Mouse (Mus musculus) liver, embryonic 14.5 days (tissue): ENCODE data around the gene Maml2. TPM values are rescaled to one million over a fixed set of nuclear protein-coding genes. Genes with fewer than 3 reads are reported as not detected.
A peak's percentile ranks its signal among the peaks of the same experiment; 100 is the strongest.

Experiments used
- ATAC-seq: fragments of 200-750 bp; cut with Nextera tagmentation; 2 replicates; pipeline ENCODE4 v1.8.0; 2017; ENCODE audit warnings: moderate number of reproducible peaks, mild to moderate bottlenecking, moderate library complexity; ENCODE audit not compliant: insufficient read depth
- DNase-seq, 3 experiments: peaks; one replicate each; pipeline ENCODE4 v3.0.0-alpha.2; 2012 to 2013; ENCODE audit warnings: low read depth in 3 of 3, low spot score in 3 of 3
- H3K27ac ChIP-seq: fragments of 300-500 bp; sonication (generic); 2 replicates; pipeline ENCODE4 v1.5.1; 2014; ENCODE audit warnings: moderate library complexity, mild to moderate bottlenecking, control low read depth, inconsistent platforms
- H3K27me3 ChIP-seq: fragments of 300-500 bp; sonication (generic); 2 replicates; pipeline ENCODE4 v1.6.1; 2014; ENCODE audit warnings: mild to moderate bottlenecking, low read length, moderate library complexity; ENCODE audit not compliant: control insufficient read depth, insufficient read depth
- H3K36me3 ChIP-seq: fragments of 300-500 bp; sonication (generic); replicated peaks from 2 replicates; pipeline ENCODE4 v1.6.1; 2014; ENCODE audit warnings: low read depth; ENCODE audit not compliant: control insufficient read depth, insufficient read depth
- H3K4me1 ChIP-seq, 2 experiments: fragments of 200-500 bp in 1 of 2; fragments of 300-500 bp in 1 of 2; sonication (generic) in 1 of 2; replicated peaks; 2 replicates each; pipeline ENCODE4 v1.6.1; 2012 to 2014; ENCODE audit warnings: antibody characterized with exemption in 1 of 2, inconsistent platforms in 1 of 2, low read length in 1 of 2; ENCODE audit not compliant: control insufficient read depth in 2 of 2, insufficient read depth in 2 of 2
- H3K4me2 ChIP-seq: fragments of 300-500 bp; sonication (generic); 2 replicates; pipeline ENCODE4 v1.6.1; 2014; ENCODE audit warnings: low read depth, mild to moderate bottlenecking, control low read depth, moderate library complexity
- H3K4me3 ChIP-seq, 2 experiments: fragments of 200-500 bp in 1 of 2; fragments of 300-500 bp in 1 of 2; sonication (generic) in 1 of 2; 2 replicates each; pipeline ENCODE4 v1.5.1; 2012 to 2014; ENCODE audit warnings: low read depth in 2 of 2, low read length in 2 of 2, mild to moderate bottlenecking in 2 of 2, control low read depth in 1 of 2, inconsistent platforms in 1 of 2, moderate library complexity in 1 of 2; ENCODE audit not compliant: insufficient read depth in 1 of 2
- H3K9ac ChIP-seq: fragments of 300-500 bp; sonication (generic); replicated peaks from 2 replicates; pipeline ENCODE4 v1.6.1; 2014; ENCODE audit warnings: mild to moderate bottlenecking, control low read depth, moderate library complexity
- H3K9me3 ChIP-seq: fragments of 300-500 bp; sonication (generic); 2 replicates; pipeline ENCODE4 v1.6.1; 2016; ENCODE audit warnings: low read length, mixed read lengths; ENCODE audit not compliant: control insufficient read depth
- CTCF ChIP-seq: IDR thresholded peaks from 2 replicates; pipeline ENCODE4 v1.5.1; 2016; ENCODE audit warnings: antibody characterized with exemption, low read depth, control low read depth
- EP300 ChIP-seq: IDR thresholded peaks from 2 replicates; pipeline ENCODE4 v1.6.1; 2016; ENCODE audit warnings: antibody characterized with exemption, low read depth
- WGBS: fragments of 180-500 bp; shearing (Covaris S2); extraction: QIAGEN DNeasy Blood & Tissue Kit; methylation state at CpG from one replicate; pipeline ENCODE4 v1.1.7; 2014; ENCODE audit not compliant: insufficient replicate concordance; 5-methylcytosine and 5-hydroxymethylcytosine counted together
- polyA plus RNA-seq, 2 experiments: library from polyadenylated mRNA; depleted of rRNA in 1 of 2; stranded (reverse) in 1 of 2; unstranded in 1 of 2; fragments of >200 nt; fragmentation: Nextera tagmentation in 1 of 2; extraction: Ambion mirVana in 1 of 2; gene quantifications; 2 replicates each; pipeline versions ENCODE4 v1.2.1 to v1.2.3; 2012 to 2014

Gene Maml2
- polyA plus RNA-seq, 2 experiments = 0.65 to 0.66 TPM

DNA sequence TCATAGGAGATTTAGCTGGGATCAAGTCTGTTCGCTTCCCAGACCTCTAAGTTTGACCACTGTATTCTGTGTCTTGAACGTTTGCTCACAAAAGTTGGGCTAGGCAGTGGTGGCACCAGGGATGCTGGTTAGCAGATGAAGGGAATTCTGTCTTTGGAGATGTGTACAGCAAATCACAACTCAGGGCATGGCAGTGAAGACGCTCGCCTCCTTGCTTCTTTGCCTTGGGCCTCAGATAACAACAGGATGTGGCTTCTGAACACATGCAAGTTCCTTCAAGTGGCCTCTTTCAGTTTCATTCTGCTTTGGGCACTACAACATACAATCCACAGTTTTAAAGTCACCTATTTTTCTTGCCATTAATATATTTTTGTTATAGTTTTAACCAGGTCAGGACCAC lies 168.6 kb downstream of the Maml2 start:
- DNase-seq = no peak
- ATAC-seq = no peak
- H3K4me2 ChIP-seq = peak overlapping the region; percentile 28
- no peak overlapping the region for H3K27ac ChIP-seq
- H3K4me3 ChIP-seq = no peak overlapping the region
- WGBS = 25% methylated on average over 4 of the region's 4 CpGs
- no peaks in the 10 kb centered on the region for H3K36me3 ChIP-seq
- H3K4me1 ChIP-seq = peaks cover 0 to 9% of the 10 kb centered on the region in 2 experiments; a peak in 2 of 4 replicates
- TF ChIP-seq CTCF (no peak), EP300 (no peak)
- no peaks in the 10 kb centered on the region for H3K9me3 ChIP-seq
- H3K27me3 ChIP-seq = no peaks in the 10 kb centered on the region
- H3K9ac ChIP-seq = no peak overlapping the region

DNA sequence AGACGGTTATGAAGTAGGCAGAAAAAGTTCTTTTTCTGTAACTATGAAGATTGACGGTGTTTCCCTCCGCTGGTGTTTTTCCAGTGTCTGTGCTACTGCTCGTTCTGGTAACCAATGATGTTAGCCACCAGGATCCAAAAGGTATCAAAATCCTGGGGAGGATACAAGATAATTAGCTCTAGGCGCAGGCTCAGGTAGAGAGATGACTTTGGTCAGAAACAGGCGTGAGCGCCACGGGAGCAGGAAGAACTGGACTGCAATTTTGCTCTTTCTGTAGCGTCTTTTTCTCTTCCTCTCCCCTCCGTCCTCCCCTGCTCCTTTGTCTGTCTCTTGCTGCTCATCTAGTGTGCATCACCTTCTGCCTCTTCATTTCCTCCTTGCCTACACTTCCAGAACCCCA lies 169.1 kb downstream of the Maml2 start:
- peaks cover 0 to 9% of the 10 kb centered on the region in 2 experiments; a peak in 2 of 4 replicates for H3K4me1 ChIP-seq
- no peaks in the 10 kb centered on the region for H3K9me3 ChIP-seq
- no peak for ATAC-seq
- H3K4me3 ChIP-seq = no peak overlapping the region
- no peak for DNase-seq
- 34% methylated on average over 10 of the region's 10 CpGs for WGBS
- no peaks in the 10 kb centered on the region for H3K27me3 ChIP-seq
- H3K27ac ChIP-seq = no peak overlapping the region
- H3K36me3 ChIP-seq = no peaks in the 10 kb centered on the region
- no peak overlapping the region for H3K9ac ChIP-seq
- no peak for TF ChIP-seq EP300
- peak overlapping the region; percentile 28 for H3K4me2 ChIP-seq

DNA sequence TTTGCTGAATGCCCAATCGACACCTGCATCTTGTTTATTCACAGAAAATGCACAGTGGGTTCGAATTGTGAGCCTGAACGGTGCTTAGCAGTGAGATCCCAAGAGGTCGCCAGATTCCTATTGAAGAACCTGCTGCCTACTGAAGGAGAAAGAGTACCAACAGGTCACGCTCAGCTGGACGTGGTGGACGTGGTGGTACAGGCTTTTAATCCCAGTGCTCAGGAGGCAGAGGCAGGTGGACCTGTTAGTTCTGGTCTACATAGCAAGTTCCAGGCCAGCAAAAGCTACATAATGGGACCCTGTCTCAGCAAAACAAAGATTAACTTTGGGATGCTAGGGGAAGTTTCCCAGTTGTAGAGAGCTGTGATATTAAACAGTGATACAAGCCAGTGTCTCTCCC lies 170.0 kb downstream of the Maml2 start:
- no peak for DNase-seq
- Histone ChIP-seq H3K9me3 (no peaks in the 10 kb centered on the region), H3K36me3 (no peaks in the 10 kb centered on the region), H3K9ac (no peak overlapping the region), H3K4me1 (peaks cover 0 to 9% of the 10 kb centered on the region in 2 experiments; a peak in 2 of 4 replicates), H3K4me3 (no peak overlapping the region), H3K4me2 (no peak overlapping the region), H3K27me3 (no peaks in the 10 kb centered on the region), H3K27ac (no peak overlapping the region)
- no peak for ATAC-seq
- TF ChIP-seq EP300 = no peak
- no peak for TF ChIP-seq CTCF
- 65% methylated on average over 7 of the region's 7 CpGs for WGBS

DNA sequence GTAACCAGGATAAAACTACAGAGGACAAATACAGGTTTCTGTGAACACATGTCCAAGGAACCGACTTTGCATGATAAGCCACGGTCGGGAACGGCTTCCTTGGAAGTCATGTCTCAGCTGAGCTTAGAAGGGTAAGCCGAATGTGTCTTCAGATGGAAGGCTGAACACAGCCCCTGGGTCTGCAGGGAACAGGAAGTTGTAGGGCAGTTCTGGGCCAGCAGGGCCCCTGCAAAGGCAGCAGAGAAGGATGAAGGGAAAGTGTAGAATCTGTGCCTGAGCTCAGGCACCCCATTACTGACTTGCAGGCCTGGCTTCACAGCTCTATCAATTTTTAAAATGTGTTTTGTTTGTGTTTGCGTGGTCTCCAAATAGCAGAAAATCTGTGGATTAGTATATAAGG lies 171.0 kb downstream of the Maml2 start:
- Histone ChIP-seq H3K27me3 (no peaks in the 10 kb centered on the region), H3K4me1 (peaks cover 0 to 9% of the 10 kb centered on the region in 2 experiments; a peak in 2 of 4 replicates), H3K4me3 (no peak overlapping the region), H3K9me3 (no peaks in the 10 kb centered on the region), H3K4me2 (no peak overlapping the region), H3K27ac (no peak overlapping the region), H3K36me3 (no peaks in the 10 kb centered on the region), H3K9ac (no peak overlapping the region)
- no peak for ATAC-seq
- TF ChIP-seq CTCF (no peak), EP300 (no peak)
- WGBS = 44% methylated on average over 6 of the region's 6 CpGs
- no peak for DNase-seq

DNA sequence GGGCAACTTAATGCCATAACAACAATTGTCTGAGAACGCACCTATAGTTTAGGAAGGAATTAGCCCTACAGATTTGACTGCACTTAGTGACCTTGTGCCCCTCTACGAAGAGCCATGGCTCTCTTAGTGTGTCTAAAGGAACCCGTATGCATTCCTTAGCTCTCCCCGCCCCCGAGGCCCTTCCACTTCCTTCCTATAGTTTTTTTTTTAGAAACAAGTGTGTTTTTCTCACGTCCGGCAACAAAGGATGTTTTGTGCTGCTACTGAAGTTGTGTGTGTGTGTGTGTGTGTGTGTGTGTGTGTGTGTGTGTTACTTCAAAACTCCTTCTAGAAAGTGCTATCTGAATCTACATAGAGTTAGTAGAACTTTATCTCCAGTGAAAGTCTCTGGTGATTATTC lies 172.3 kb downstream of the Maml2 start:
- no peaks in the 10 kb centered on the region for H3K27me3 ChIP-seq
- no peak for DNase-seq
- ATAC-seq = no peak
- no peak overlapping the region for H3K4me3 ChIP-seq
- 15% methylated on average over 7 of the region's 7 CpGs for WGBS
- H3K4me1 ChIP-seq = peaks cover 0 to 9% of the 10 kb centered on the region in 2 experiments; a peak in 2 of 4 replicates
- H3K4me2 ChIP-seq = no peak overlapping the region
- H3K36me3 ChIP-seq = no peaks in the 10 kb centered on the region
- TF ChIP-seq CTCF = no peak
- TF ChIP-seq EP300 = no peak
- H3K9me3 ChIP-seq = no peaks in the 10 kb centered on the region
- no peak overlapping the region for H3K9ac ChIP-seq
- H3K27ac ChIP-seq = no peak overlapping the region
